Mouse (Mus musculus) limb, embryonic 12.5 days (tissue): ENCODE data around the gene Paf1. TPM values are rescaled to one million over a fixed set of nuclear protein-coding genes. Genes with fewer than 3 reads are reported as not detected.

Experiments used
- polyA plus RNA-seq: library from polyadenylated mRNA; unstranded; fragments of >200 nt; fragmentation: Nextera tagmentation; extraction: Ambion mirVana; gene quantifications from 2 replicates; pipeline ENCODE4 v1.2.1, GENCODE M21; 2016

Paf1 gene
- polyA plus RNA-seq, 1 experiment from 2014 or later = 86.8 TPM

Other genes with a start within 250 kb of the Paf1 start
- gene Fbl, start 223.2 kb upstream of the Paf1 start, polyA plus RNA-seq = 159 and 169 TPM in 2 replicates
- gene Dyrk1b, start 213.5 kb upstream of the Paf1 start, polyA plus RNA-seq = 17.6 and 20.5 TPM in 2 replicates
- gene Eid2, start 125.1 kb upstream of the Paf1 start, polyA plus RNA-seq = 5.4 and 18.9 TPM in 2 replicates
- 17.6 and 18.5 TPM in 2 replicates for gene Eid2b, start 115.2 kb upstream of the Paf1 start, polyA plus RNA-seq
- not detected in 2 replicates for gene Selenov, start 101.8 kb upstream of the Paf1 start, polyA plus RNA-seq
- gene Dll3, start 90.7 kb upstream of the Paf1 start, polyA plus RNA-seq = 3.5 and 3.7 TPM in 2 replicates
- 166 and 169 TPM in 2 replicates for gene Timm50, start 80.9 kb upstream of the Paf1 start, polyA plus RNA-seq
- gene Supt5, start 54.2 kb upstream of the Paf1 start, polyA plus RNA-seq = 99.0 and 117 TPM in 2 replicates
- gene Rps16, start 42.3 kb upstream of the Paf1 start, polyA plus RNA-seq = 915 and 927 TPM in 2 replicates
- 96.9 and 106 TPM in 2 replicates for gene Plekhg2, start 20.4 kb upstream of the Paf1 start, polyA plus RNA-seq
- gene Zfp36, start 12.7 kb upstream of the Paf1 start, polyA plus RNA-seq = 7.1 and 7.7 TPM in 2 replicates
- 45.4 and 51.6 TPM in 2 replicates for gene Med29, start 243 bp upstream of the Paf1 start, polyA plus RNA-seq
- gene Gmfg, start 44.5 kb downstream of the Paf1 start, polyA plus RNA-seq = 6.2 and 9.0 TPM in 2 replicates
- 7.5 and 7.9 TPM in 2 replicates for gene Lrfn1, start 59.0 kb downstream of the Paf1 start, polyA plus RNA-seq
- gene Ifnl2, start 117.5 kb downstream of the Paf1 start, polyA plus RNA-seq = not detected in 2 replicates
- gene Ifnl3, start 129.9 kb downstream of the Paf1 start, polyA plus RNA-seq = not detected in 2 replicates
- gene Sycn, start 147.9 kb downstream of the Paf1 start, polyA plus RNA-seq = not detected in 2 replicates
- gene Nccrp1, start 154.3 kb downstream of the Paf1 start, polyA plus RNA-seq = not detected in 2 replicates
- 30.5 and 36.0 TPM in 2 replicates for gene Samd4b, start 205.2 kb downstream of the Paf1 start, polyA plus RNA-seq
- gene Pak4, start 205.2 kb downstream of the Paf1 start, polyA plus RNA-seq = 42.4 and 44.1 TPM in 2 replicates
- gene Acp7, start 238.4 kb downstream of the Paf1 start, polyA plus RNA-seq = not detected in 2 replicates